Mouse (Mus musculus): ENCODE data around the gene Pepd. TPM values are rescaled to one million over a fixed set of nuclear protein-coding genes. Genes with fewer than 3 reads are reported as not detected.

Gene Pepd
- polyA plus RNA-seq, 1 experiment from 2014 or later: 41.0 TPM

DNA sequence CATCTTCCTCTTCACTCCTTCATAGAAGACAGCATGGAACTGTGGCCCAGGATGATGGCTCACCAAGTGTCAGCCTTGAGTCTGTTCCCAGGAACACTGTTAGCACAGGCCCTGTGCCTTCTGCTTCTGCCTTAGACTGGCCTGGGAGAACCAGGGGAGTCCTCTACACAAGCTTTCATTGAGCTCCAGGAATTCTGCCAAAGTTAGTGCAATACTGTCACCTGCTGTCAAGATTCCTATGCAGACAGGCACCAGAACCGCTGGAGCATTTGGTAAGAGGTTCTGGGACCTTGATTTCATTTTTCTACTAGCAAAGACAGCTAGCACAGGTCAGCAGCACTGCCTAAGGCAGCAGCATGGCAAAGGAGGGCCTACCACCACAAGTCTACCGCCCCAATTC lies 132.5 kb downstream of the Pepd start:
- Histone ChIP-seq H3K27ac (no peak overlapping the region), H3K27me3 (no peaks in the 10 kb centered on the region), H3K9ac (no peak overlapping the region), H3K4me2 (no peak overlapping the region), H3K4me1 (replicated peaks) (no peaks in the 10 kb centered on the region), H3K36me3 (peaks cover 27% of the 10 kb centered on the region), H3K4me3 (no peak overlapping the region), H3K9me3 (replicated peaks) (no peaks in the 10 kb centered on the region)
- no peak for ATAC-seq (replicated peaks; ENCODE audit: insufficient number of reproducible peaks, insufficient read depth, low FRiP score, low read depth)
- WGBS: 86% methylated on average over 2 of the region's 2 CpGs

- no peak overlapping the region for H3K4me2 ChIP-seq
- no peak overlapping the region for H3K27ac ChIP-seq
- no peak overlapping the region for H3K4me3 ChIP-seq
- H3K9me3 ChIP-seq (replicated peaks): no peaks in the 10 kb centered on the region
- no peaks in the 10 kb centered on the region for H3K4me1 ChIP-seq (replicated peaks)
- ATAC-seq (replicated peaks; ENCODE audit: insufficient number of reproducible peaks, insufficient read depth, low FRiP score, low read depth): no peak
- no peaks in the 10 kb centered on the region for H3K27me3 ChIP-seq
- no peak overlapping the region for H3K9ac ChIP-seq
- WGBS: 78% methylated on average over 4 of the region's 4 CpGs
- peaks cover 36% of the 10 kb centered on the region for H3K36me3 ChIP-seq
Measured at GRCm38 (mm10) chr7:35046091-35046490, 133.9 kb downstream of the Pepd start.

- Histone ChIP-seq H3K9ac (no peak overlapping the region), H3K36me3 (peaks cover 20% of the 10 kb centered on the region), H3K27me3 (no peaks in the 10 kb centered on the region), H3K4me3 (no peak overlapping the region), H3K4me1 (replicated peaks) (peaks cover 13% of the 10 kb centered on the region), H3K4me2 (no peak overlapping the region), H3K9me3 (replicated peaks) (no peaks in the 10 kb centered on the region), H3K27ac (no peak overlapping the region)
- no peak for ATAC-seq (replicated peaks; ENCODE audit: insufficient number of reproducible peaks, insufficient read depth, low FRiP score, low read depth)
- WGBS: 91% methylated on average over 12 of the region's 12 CpGs
Measured at GRCm38 (mm10) chr7:35050540-35050939, 138.4 kb downstream of the Pepd start.

DNA sequence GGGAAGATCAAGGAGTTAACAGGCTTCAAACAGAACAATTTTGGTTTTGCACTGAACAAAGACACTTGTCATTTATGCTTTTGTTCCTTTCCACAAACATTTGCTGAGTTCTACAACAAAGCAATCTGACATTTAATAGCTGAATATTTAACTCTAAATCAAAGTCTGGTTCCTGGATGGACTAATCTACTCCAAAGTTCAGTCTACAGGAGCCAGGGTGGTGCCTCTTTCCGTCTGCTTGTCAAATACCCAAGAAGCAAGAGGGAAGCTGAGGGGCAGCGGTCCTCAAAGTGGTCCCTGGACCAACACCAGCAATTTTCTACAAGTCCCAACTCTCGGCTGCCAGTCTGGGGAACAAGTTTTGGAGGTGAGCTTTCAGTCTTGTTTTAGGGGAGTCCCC lies 141.0 kb downstream of the Pepd start:
- WGBS: 87% methylated on average over 3 of the region's 3 CpGs

GRCm38 (mm10) chr7:35054286-35054685 lies 142.1 kb downstream of the Pepd start:
- no peaks in the 10 kb centered on the region for H3K9me3 ChIP-seq (replicated peaks)
- no peak overlapping the region for H3K9ac ChIP-seq
- no peaks in the 10 kb centered on the region for H3K27me3 ChIP-seq
- ATAC-seq (replicated peaks; ENCODE audit: insufficient number of reproducible peaks, insufficient read depth, low FRiP score, low read depth): no peak
- peaks cover 18% of the 10 kb centered on the region for H3K4me1 ChIP-seq (replicated peaks)
- H3K4me3 ChIP-seq: no peak overlapping the region
- peaks cover 9% of the 10 kb centered on the region for H3K36me3 ChIP-seq
- peak overlapping the region; percentile 83; the same call in 1 of the 2 replicates for H3K4me2 ChIP-seq
- no peak overlapping the region for H3K27ac ChIP-seq
- 80% methylated on average over 1 of the region's 1 CpGs for WGBS

More for the DNA sequence above, 141.0 kb downstream of the Pepd start:
- Histone ChIP-seq H3K36me3 (peaks cover 9% of the 10 kb centered on the region), H3K4me3 (no peak overlapping the region), H3K27me3 (no peaks in the 10 kb centered on the region), H3K4me1 (replicated peaks) (peaks cover 18% of the 10 kb centered on the region), H3K9me3 (replicated peaks) (no peaks in the 10 kb centered on the region), H3K27ac (no peak overlapping the region), H3K9ac (no peak overlapping the region), H3K4me2 (no peak overlapping the region)
- ATAC-seq (replicated peaks; ENCODE audit: insufficient number of reproducible peaks, insufficient read depth, low FRiP score, low read depth): no peak

- Histone ChIP-seq H3K4me2 (peak overlapping the region; percentile 83), H3K4me3 (peak overlapping the region; percentile 98), H3K4me1 (replicated peaks) (peaks cover 18% of the 10 kb centered on the region), H3K27ac (peak overlapping the region; percentile 86), H3K36me3 (peaks cover 5% of the 10 kb centered on the region), H3K9ac (peak overlapping the region; percentile 86), H3K9me3 (replicated peaks) (no peaks in the 10 kb centered on the region), H3K27me3 (no peaks in the 10 kb centered on the region)
- 45% methylated on average over 2 of the region's 2 CpGs for WGBS
- ATAC-seq (replicated peaks; ENCODE audit: insufficient number of reproducible peaks, insufficient read depth, low FRiP score, low read depth): no peak
Measured at GRCm38 (mm10) chr7:35054977-35055618, 142.9 kb downstream of the Pepd start.

- peaks cover 18% of the 10 kb centered on the region for H3K4me1 ChIP-seq (replicated peaks)
- peak; percentile 80 for ATAC-seq (replicated peaks; ENCODE audit: insufficient number of reproducible peaks, insufficient read depth, low FRiP score, low read depth)
- no peaks in the 10 kb centered on the region for H3K36me3 ChIP-seq
- H3K27me3 ChIP-seq: no peaks in the 10 kb centered on the region
- H3K27ac ChIP-seq: peak overlapping the region; percentile 86
- peak overlapping the region; percentile 86 for H3K9ac ChIP-seq
- no peaks in the 10 kb centered on the region for H3K9me3 ChIP-seq (replicated peaks)
- H3K4me2 ChIP-seq: peak overlapping the region; percentile 83
- WGBS: under 1% methylated on average over 76 of the region's 77 CpGs
- peak overlapping the region; percentile 98 for H3K4me3 ChIP-seq
Measured at GRCm38 (mm10) chr7:35055619-35056435, 143.6 kb downstream of the Pepd start.

GRCm38 (mm10) chr7:35056436-35056864 lies 144.3 kb downstream of the Pepd start, which contains the start of gene Cebpg:
Cebpg (minus strand) TSS chr7:35056573.
- under 1% methylated on average over 43 of the region's 53 CpGs for WGBS
- peak within 1 kb of the TSS; percentile 98 for H3K4me3 ChIP-seq
- ATAC-seq (replicated peaks; ENCODE audit: insufficient number of reproducible peaks, insufficient read depth, low FRiP score, low read depth): peak; percentile 98

GRCm38 (mm10) chr7:35056999-35057398 lies 144.8 kb downstream of the Pepd start:
- peak overlapping the region; percentile 98 for H3K4me3 ChIP-seq
- H3K4me1 ChIP-seq (replicated peaks): peaks cover 18% of the 10 kb centered on the region
- no peaks in the 10 kb centered on the region for H3K27me3 ChIP-seq
- H3K9ac ChIP-seq: peak overlapping the region; percentile 42
- no peaks in the 10 kb centered on the region for H3K36me3 ChIP-seq
- 12% methylated on average over 10 of the region's 10 CpGs for WGBS
- no peaks in the 10 kb centered on the region for H3K9me3 ChIP-seq (replicated peaks)
- H3K4me2 ChIP-seq: peak overlapping the region; percentile 83
- no peak for ATAC-seq (replicated peaks; ENCODE audit: insufficient number of reproducible peaks, insufficient read depth, low FRiP score, low read depth)
- peak overlapping the region; percentile 32 for H3K27ac ChIP-seq

More at GRCm38 (mm10) chr7:35056436-35056864, 144.3 kb downstream of the Pepd start, which contains the start of gene Cebpg:
- peaks cover 18% of the 10 kb centered on the region for H3K4me1 ChIP-seq (replicated peaks)
- no peaks in the 10 kb centered on the region for H3K27me3 ChIP-seq
- peak within 1 kb of the TSS; percentile 86 for H3K9ac ChIP-seq
- peak within 1 kb of the TSS; percentile 83 for H3K4me2 ChIP-seq
- H3K36me3 ChIP-seq: no peaks in the 10 kb centered on the region
- peak within 1 kb of the TSS; percentile 86 for H3K27ac ChIP-seq
- no peaks in the 10 kb centered on the region for H3K9me3 ChIP-seq (replicated peaks)

- H3K27ac ChIP-seq: no peak overlapping the region
- no peak overlapping the region for H3K9ac ChIP-seq
- no peaks in the 10 kb centered on the region for H3K36me3 ChIP-seq
- ATAC-seq (replicated peaks; ENCODE audit: insufficient number of reproducible peaks, insufficient read depth, low FRiP score, low read depth): no peak
- H3K27me3 ChIP-seq: no peaks in the 10 kb centered on the region
- H3K9me3 ChIP-seq (replicated peaks): no peaks in the 10 kb centered on the region
- H3K4me3 ChIP-seq: no peak overlapping the region
- peaks cover 18% of the 10 kb centered on the region for H3K4me1 ChIP-seq (replicated peaks)
- 71% methylated on average over 4 of the region's 4 CpGs for WGBS
- H3K4me2 ChIP-seq: peak overlapping the region; percentile 83; the same call in 1 of the 2 replicates
Measured at GRCm38 (mm10) chr7:35057569-35057968, 145.4 kb downstream of the Pepd start.

DNA sequence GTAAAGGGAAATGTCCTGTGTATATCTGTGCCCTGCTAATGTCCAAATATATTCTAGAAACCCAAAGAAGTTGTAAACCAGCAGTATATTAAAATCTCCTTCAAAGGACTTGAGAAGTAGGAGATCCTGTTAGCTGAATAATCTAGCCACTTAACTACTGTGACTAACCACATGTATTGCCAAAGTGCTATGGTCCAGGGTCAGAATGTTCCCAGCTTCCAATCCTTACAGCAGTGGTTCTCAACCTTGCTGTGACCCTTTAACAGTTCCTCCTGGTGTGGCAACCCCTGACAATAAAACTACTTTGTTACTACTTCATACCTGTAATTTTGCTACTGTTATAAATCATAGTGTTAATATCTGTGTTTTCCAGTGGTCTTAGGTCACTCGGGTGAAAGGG lies 146.2 kb downstream of the Pepd start:
- no peak overlapping the region for H3K4me2 ChIP-seq
- H3K27me3 ChIP-seq: no peaks in the 10 kb centered on the region
- H3K9me3 ChIP-seq (replicated peaks): no peaks in the 10 kb centered on the region
- peaks cover 18% of the 10 kb centered on the region for H3K4me1 ChIP-seq (replicated peaks)
- WGBS: 71% methylated on average over 1 of the region's 1 CpGs
- no peaks in the 10 kb centered on the region for H3K36me3 ChIP-seq
- no peak for ATAC-seq (replicated peaks; ENCODE audit: insufficient number of reproducible peaks, insufficient read depth, low FRiP score, low read depth)
- no peak overlapping the region for H3K9ac ChIP-seq
- no peak overlapping the region for H3K4me3 ChIP-seq
- H3K27ac ChIP-seq: no peak overlapping the region
